Mouse (Mus musculus) Patski (cell line): ENCODE results near the gene Anapc10. TPM values are rescaled to one million over a fixed set of nuclear protein-coding genes. Genes with fewer than 3 reads are reported as not detected.
"Not testable (repeated sequence)": the region's sequence is repeated elsewhere in the genome, so short reads cannot be mapped to it uniquely, and the experiment has no call there.

Experiments used
- ATAC-seq: fragments of 100-300 bp; one replicate; pipeline ENCODE4 v1.8.0; 2021
- CTCF ChIA-PET: fragments of 350-600 bp; sonication (Branson Sonifier 250); formaldehyde crosslinking; loops from one replicate; lab custom pipeline; 2022; ENCODE audit warnings: inconsistent platforms; lab: Charles Lee
- POLR2A ChIA-PET: fragments of 350-600 bp; sonication (Branson Sonifier 250); formaldehyde crosslinking; loops from one replicate; lab custom pipeline; 2022; ENCODE audit warnings: antibody characterized with exemption, inconsistent platforms; lab: Charles Lee
- DNase-seq: peaks from one replicate; pipeline ENCODE4 v3.0.0-alpha.2; 2011; ENCODE audit warnings: low read depth, low spot score
- H3K27me3 ChIP-seq: fragments of 371-371 bp; one replicate; pipeline ENCODE4 v1.5.1; 2021
- CTCF ChIP-seq: fragments of 100-300 bp; IDR thresholded peaks from one replicate; pipeline ENCODE4 v1.5.1; 2021
- in situ Hi-C: fragments of 300-500 bp; cut with MboI; formaldehyde crosslinking; loops from 3 replicates; pipeline ENCODE4 v1.11.1; 2018; ENCODE audit warnings: low pct_unique_long_range_greater_than_20kb, mixed read lengths
- polyA plus RNA-seq: library from polyadenylated mRNA; unstranded; gene quantifications from one replicate; pipeline ENCODE4 v1.2.3, GENCODE M21; 2021

Anapc10 gene
- 15.5 TPM for polyA plus RNA-seq

- in situ Hi-C loops = loop anchor here (25.0 kb wide), 1 partner anchor 1276 kb away; no protein-coding TSS in a partner anchor
- peak; percentile 99 for ATAC-seq
- no peak for TF ChIP-seq CTCF
- CTCF ChIA-PET = no interaction called here
- peak; percentile 92 for DNase-seq
- no peaks in the 10 kb centered on the region for H3K27me3 ChIP-seq
- POLR2A ChIA-PET = interaction anchor here (0.7 kb wide), 1 partner anchor 1015 kb away, joined by 3 read pairs; no protein-coding TSS in a partner anchor
Observed at GRCm38 (mm10) chr8:79711064-79711961, at the start of gene Anapc10, which contains the start of gene Abce1. Gene Anapc10 (plus strand): TSS chr8:79711820. Gene Abce1 (minus strand): TSS chr8:79711740.

DNA sequence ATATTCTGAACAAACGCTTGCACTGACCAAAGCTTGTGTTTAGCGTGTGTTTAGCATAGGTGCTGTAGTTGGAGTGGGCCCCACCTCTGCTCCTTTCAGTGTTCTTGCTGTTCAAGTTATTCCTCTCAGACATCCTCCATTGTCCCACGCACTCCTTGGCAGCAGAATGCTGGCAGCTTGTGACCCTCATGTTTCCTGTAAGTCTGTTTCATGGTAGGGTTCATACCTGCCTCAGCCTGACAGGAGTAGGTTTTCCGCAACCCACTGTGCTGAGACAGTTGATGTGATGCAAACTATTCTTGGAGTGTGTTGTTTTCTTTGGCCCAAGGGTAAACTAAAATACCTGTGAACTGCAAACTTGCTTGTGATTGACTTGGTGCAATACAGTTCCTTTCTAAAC, 35.2 kb upstream of the Anapc10 start:
- POLR2A ChIA-PET = no interaction called here
- no peaks in the 10 kb centered on the region for H3K27me3 ChIP-seq
- in situ Hi-C loops = no loop called here
- DNase-seq (no peak), ATAC-seq (no peak)
- no peak for TF ChIP-seq CTCF
- CTCF ChIA-PET = no interaction called here

DNA sequence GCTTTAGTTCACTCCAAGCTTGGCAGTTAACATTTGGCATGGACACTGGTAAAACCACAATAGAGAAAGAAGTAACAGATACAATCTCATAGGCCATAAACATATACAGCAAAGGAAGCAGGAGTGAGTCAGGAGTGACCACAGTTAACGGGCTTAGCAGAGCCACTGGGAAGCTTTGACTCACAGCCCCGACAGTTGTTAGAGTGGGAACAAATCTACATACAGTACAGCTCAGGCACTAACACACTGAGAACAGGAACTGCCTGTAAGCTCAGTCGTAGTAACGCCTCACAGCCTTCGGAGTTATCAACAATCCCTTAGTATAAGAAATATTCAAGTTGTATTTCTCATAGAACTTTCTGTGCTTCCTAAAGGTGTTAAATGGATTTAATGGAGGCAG, 32.6 kb upstream of the Anapc10 start:
- ChIA-PET POLR2A (interaction anchor here (0.7 kb wide), 1 partner anchor 1053 kb away, joined by 5 read pairs; no protein-coding TSS in a partner anchor), CTCF (no interaction called here)
- DNase-seq (no peak), ATAC-seq (peak; percentile 69)
- TF ChIP-seq CTCF = no peak
- in situ Hi-C loops = no loop called here
- no peaks in the 10 kb centered on the region for H3K27me3 ChIP-seq

GRCm38 (mm10) chr8:79680083-79680482, 31.5 kb upstream of the Anapc10 start:
- POLR2A ChIA-PET, H3K27me3 ChIP-seq, CTCF ChIA-PET, DNase-seq, ATAC-seq, in situ Hi-C loops: not testable (repeated sequence)

- ATAC-seq (no peak), DNase-seq (no peak)
- POLR2A ChIA-PET = no interaction called here
- TF ChIP-seq CTCF = no peak
- H3K27me3 ChIP-seq = no peaks in the 10 kb centered on the region
- in situ Hi-C loops = no loop called here
- CTCF ChIA-PET = no interaction called here
Observed at GRCm38 (mm10) chr8:79680555-79680954, 31.1 kb upstream of the Anapc10 start.

- ChIA-PET CTCF (interaction anchor here (1.3 to 2.1 kb wide), 2 partner anchors 9 to 11 kb away, joined by 3 to 6 read pairs; no protein-coding TSS in a partner anchor), POLR2A (no interaction called here)
- no peak for TF ChIP-seq CTCF
- ATAC-seq (no peak), DNase-seq (no peak)
- in situ Hi-C loops = no loop called here
- no peaks in the 10 kb centered on the region for H3K27me3 ChIP-seq
Observed at GRCm38 (mm10) chr8:79680965-79681364, 30.7 kb upstream of the Anapc10 start.

DNA sequence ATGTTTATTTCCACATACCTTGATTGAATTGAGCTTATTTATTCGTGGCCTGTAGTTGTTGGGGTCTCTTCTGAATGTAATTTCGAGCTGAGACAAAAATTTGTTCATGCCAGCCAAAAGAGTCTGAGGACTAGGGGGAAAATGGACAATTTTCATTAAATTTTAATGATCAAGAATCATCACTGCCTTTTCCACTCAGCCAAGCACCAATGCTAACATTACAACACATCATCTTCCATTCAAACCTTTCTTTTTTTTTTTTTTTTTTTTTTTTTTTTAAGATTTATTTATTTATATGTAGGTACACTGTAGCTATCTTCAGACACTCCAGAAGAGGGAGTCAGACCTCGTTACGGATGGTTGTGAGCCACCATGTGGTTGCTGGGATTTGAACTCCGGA, 25.7 kb upstream of the Anapc10 start:
- POLR2A ChIA-PET = not testable (repeated sequence)

DNA sequence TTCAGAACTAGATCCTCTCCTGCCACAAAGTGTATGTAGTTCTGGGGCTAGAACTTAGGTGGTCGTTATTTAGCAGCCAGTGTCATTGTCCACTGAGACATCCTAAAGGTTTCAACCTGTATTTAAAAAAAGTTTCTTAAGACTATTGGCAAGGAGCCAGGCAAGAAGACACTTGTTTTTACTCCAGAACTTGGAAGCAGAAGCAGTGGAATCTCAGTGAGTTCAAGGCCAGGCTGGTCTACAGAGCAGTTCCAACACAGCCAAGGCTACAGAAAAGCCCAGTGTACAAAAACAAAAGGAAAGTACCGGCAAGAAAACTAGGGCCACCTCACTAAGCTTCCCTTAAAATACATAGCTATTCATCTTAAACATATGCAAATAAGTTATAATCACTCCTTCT, 19.1 kb upstream of the Anapc10 start:
- POLR2A ChIA-PET = no interaction called here
- DNase-seq = no peak
- no peak for ATAC-seq
- in situ Hi-C loops = no loop called here
- TF ChIP-seq CTCF = no peak
- no peaks in the 10 kb centered on the region for H3K27me3 ChIP-seq
- CTCF ChIA-PET = no interaction called here

More for the DNA sequence above, 25.7 kb upstream of the Anapc10 start:
- CTCF ChIA-PET = interaction anchor here (1.5 kb wide), 1 partner anchor 31 kb away, joined by 3 read pairs; no protein-coding TSS in a partner anchor
- H3K27me3 ChIP-seq, DNase-seq, ATAC-seq, in situ Hi-C loops: not testable (repeated sequence)

- no peak for ATAC-seq
- H3K27me3 ChIP-seq = no peaks in the 10 kb centered on the region
- no peak for DNase-seq
- no peak for TF ChIP-seq CTCF
- ChIA-PET CTCF (no interaction called here), POLR2A (no interaction called here)
- in situ Hi-C loops = loop anchor here (25.0 kb wide), 1 partner anchor 1281 kb away; no protein-coding TSS in a partner anchor
Observed at GRCm38 (mm10) chr8:79706687-79707086, 4.9 kb upstream of the Anapc10 start.

GRCm38 (mm10) chr8:79712676-79713075, 1.1 kb downstream of the Anapc10 start:
- H3K27me3 ChIP-seq = no peaks in the 10 kb centered on the region
- DNase-seq (no peak), ATAC-seq (no peak)
- in situ Hi-C loops = loop anchor here (25.0 kb wide), 1 partner anchor 1275 kb away; no protein-coding TSS in a partner anchor
- POLR2A ChIA-PET = no interaction called here
- no peak for TF ChIP-seq CTCF
- CTCF ChIA-PET = interaction anchor here (0.5 kb wide), 1 partner anchor 1012 kb away, joined by 3 read pairs; no protein-coding TSS in a partner anchor

GRCm38 (mm10) chr8:79721537-79721936, 9.9 kb downstream of the Anapc10 start:
- in situ Hi-C loops = loop anchor here (25.0 kb wide), 1 partner anchor 1266 kb away; no protein-coding TSS in a partner anchor
- POLR2A ChIA-PET = no interaction called here

More at GRCm38 (mm10) chr8:79721537-79721936, 9.9 kb downstream of the Anapc10 start:
- DNase-seq (no peak), ATAC-seq (no peak)
- no peaks in the 10 kb centered on the region for H3K27me3 ChIP-seq
- TF ChIP-seq CTCF = no peak
- CTCF ChIA-PET = no interaction called here
